Mouse (Mus musculus) forebrain, embryonic 14.5 days (tissue): Measurements from ENCODE around the gene Bcas1. TPM values are rescaled to one million over a fixed set of nuclear protein-coding genes. Genes with fewer than 3 reads are reported as not detected.

ENCODE experiments used
- ATAC-seq: fragments of 200-750 bp; cut with Nextera tagmentation; 2 replicates; pipeline ENCODE4 v1.8.0; 2017; ENCODE audit warnings: mild to moderate bottlenecking, moderate library complexity
- DNase-seq: peaks from one replicate; pipeline ENCODE4 v3.0.0-alpha.2; 2015; ENCODE audit warnings: low spot score
- H3K27ac ChIP-seq: fragments of 300-500 bp; sonication (generic); 2 replicates; pipeline ENCODE4 v1.5.1; 2014; ENCODE audit warnings: low read depth, mild to moderate bottlenecking, control low read depth, low read length, moderate library complexity
- H3K27me3 ChIP-seq: fragments of 300-500 bp; sonication (generic); replicated peaks from 2 replicates; pipeline ENCODE4 v1.6.1; 2014; ENCODE audit warnings: low read length, control low read depth, mixed read lengths; ENCODE audit not compliant: control insufficient read depth, insufficient read depth
- H3K36me3 ChIP-seq: fragments of 300-500 bp; sonication (generic); 2 replicates; pipeline ENCODE4 v1.6.1; 2014; ENCODE audit warnings: low read length, control low read depth; ENCODE audit not compliant: control insufficient read depth, insufficient read depth
- H3K4me1 ChIP-seq: fragments of 300-500 bp; sonication (generic); 2 replicates; pipeline ENCODE4 v1.6.1; 2014; ENCODE audit warnings: antibody characterized with exemption, low read length, control low read depth; ENCODE audit not compliant: control insufficient read depth, insufficient read depth
- H3K4me2 ChIP-seq: fragments of 300-500 bp; sonication (generic); 2 replicates; pipeline ENCODE4 v1.6.1; 2014; ENCODE audit warnings: mild to moderate bottlenecking, control low read depth, low read length
- H3K4me3 ChIP-seq: fragments of 300-500 bp; sonication (generic); 2 replicates; pipeline ENCODE4 v1.5.1; 2014; ENCODE audit warnings: low read depth, low read length, control low read depth
- H3K9ac ChIP-seq: fragments of 300-500 bp; sonication (generic); 2 replicates; pipeline ENCODE4 v1.6.1; 2014; ENCODE audit warnings: mild to moderate bottlenecking, low read length, control low read depth, moderate library complexity
- H3K9me3 ChIP-seq: fragments of 300-500 bp; sonication (generic); replicated peaks from 2 replicates; pipeline ENCODE4 v1.6.1; 2016; ENCODE audit warnings: low read length, control low read depth, mixed read lengths; ENCODE audit not compliant: control insufficient read depth
- WGBS: fragments of 180-500 bp; shearing (Covaris S2); extraction: QIAGEN DNeasy Blood & Tissue Kit; methylation state at CpG from one replicate; pipeline ENCODE4 v1.1.7; 2014; 5-methylcytosine and 5-hydroxymethylcytosine counted together
- polyA plus RNA-seq: library from polyadenylated mRNA; unstranded; fragments of >200 nt; fragmentation: Nextera tagmentation; extraction: Ambion mirVana; gene quantifications from 2 replicates; pipeline ENCODE4 v1.2.1, GENCODE M21; 2014

Gene Bcas1
- polyA plus RNA-seq, 1 experiment from 2014 or later: 1.4 TPM

GRCm38 (mm10) chr2:170384770-170385169, 42.9 kb downstream of the Bcas1 start:
- no peak overlapping the region for H3K9ac ChIP-seq
- no peaks in the 10 kb centered on the region for H3K27me3 ChIP-seq
- no peak overlapping the region for H3K4me2 ChIP-seq
- no peaks in the 10 kb centered on the region for H3K4me1 ChIP-seq
- DNase-seq (no peak), ATAC-seq (no peak)
- no peaks in the 10 kb centered on the region for H3K9me3 ChIP-seq
- no peaks in the 10 kb centered on the region for H3K36me3 ChIP-seq
- no peak overlapping the region for H3K27ac ChIP-seq
- no peak overlapping the region for H3K4me3 ChIP-seq
- 85% methylated on average over 1 of the region's 1 CpGs for WGBS

DNA sequence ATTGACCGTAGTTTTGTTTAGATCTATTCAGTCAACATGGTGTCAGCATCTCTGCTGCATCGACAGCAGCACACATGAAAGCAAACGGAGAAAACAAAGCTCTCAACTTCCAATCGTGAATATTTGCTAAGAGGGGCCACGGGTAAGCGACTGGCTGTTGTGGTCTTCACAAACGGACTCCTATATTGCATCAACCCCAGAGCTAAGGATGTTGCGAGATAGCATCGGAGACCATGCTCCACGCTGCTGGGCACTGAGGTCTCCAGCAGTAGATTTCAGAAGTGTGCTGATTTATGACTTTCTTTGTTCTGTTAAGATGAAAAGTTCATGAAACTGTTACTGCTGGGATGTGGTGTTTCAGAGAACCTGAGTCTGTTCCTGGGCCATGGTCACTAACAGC, 54.3 kb downstream of the Bcas1 start:
- Histone ChIP-seq H3K9ac (no peak overlapping the region), H3K36me3 (no peaks in the 10 kb centered on the region), H3K9me3 (no peaks in the 10 kb centered on the region), H3K27me3 (no peaks in the 10 kb centered on the region), H3K4me3 (no peak overlapping the region), H3K4me2 (no peak overlapping the region), H3K27ac (no peak overlapping the region), H3K4me1 (no peaks in the 10 kb centered on the region)
- whole genome bisulfite sequencing: 93% methylated on average over 10 of the region's 10 CpGs
- DNase-seq (no peak), ATAC-seq (no peak)

DNA sequence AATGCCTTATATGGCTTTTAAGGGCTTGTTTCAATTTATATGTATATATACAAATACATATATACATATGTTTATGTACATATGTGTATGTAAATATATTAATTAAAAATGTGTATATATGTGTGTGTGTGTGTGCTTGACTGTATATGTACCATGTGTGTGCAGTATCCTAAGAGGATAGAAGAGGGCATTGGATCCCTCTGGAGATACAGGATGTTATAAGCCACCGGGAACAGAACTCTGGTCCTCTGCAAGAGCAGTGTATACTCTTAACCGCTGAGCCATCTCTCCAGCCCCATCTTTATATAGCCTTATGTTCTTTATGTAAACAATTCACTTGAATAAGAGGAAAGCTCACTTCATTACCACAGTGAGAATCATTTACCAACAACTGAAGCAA, 62.0 kb downstream of the Bcas1 start:
- 93% methylated on average over 2 of the region's 2 CpGs for WGBS
- no peaks in the 10 kb centered on the region for H3K36me3 ChIP-seq
- no peaks in the 10 kb centered on the region for H3K4me1 ChIP-seq
- no peaks in the 10 kb centered on the region for H3K27me3 ChIP-seq
- no peak overlapping the region for H3K4me2 ChIP-seq
- no peak overlapping the region for H3K9ac ChIP-seq
- no peaks in the 10 kb centered on the region for H3K9me3 ChIP-seq
- no peak for ATAC-seq
- no peak overlapping the region for H3K27ac ChIP-seq
- no peak overlapping the region for H3K4me3 ChIP-seq
- no peak for DNase-seq

DNA sequence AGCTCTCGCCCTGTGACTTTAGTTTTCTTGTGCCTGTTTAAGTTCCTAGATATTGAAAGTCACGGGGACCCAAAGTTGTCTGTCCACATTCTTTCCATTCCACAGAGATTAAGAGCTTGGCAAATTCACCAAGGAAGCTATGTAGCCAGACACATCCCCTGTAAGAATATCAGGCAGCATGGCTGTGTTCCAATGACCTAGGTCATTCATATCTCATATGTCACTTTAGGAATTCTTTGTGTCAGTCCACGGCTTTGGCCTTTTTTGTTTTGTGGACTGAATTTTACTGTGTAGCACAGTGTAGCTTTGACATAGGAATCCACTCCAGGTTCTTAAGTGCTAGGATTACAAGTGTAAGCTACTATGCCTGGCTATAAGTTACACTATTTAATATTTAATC, 62.4 kb downstream of the Bcas1 start:
- no peak for DNase-seq
- H3K4me1 ChIP-seq: no peaks in the 10 kb centered on the region
- no peak overlapping the region for H3K27ac ChIP-seq
- no peak overlapping the region for H3K9ac ChIP-seq
- no peak overlapping the region for H3K4me3 ChIP-seq
- H3K36me3 ChIP-seq: no peaks in the 10 kb centered on the region
- no peaks in the 10 kb centered on the region for H3K9me3 ChIP-seq
- no peak overlapping the region for H3K4me2 ChIP-seq
- no peaks in the 10 kb centered on the region for H3K27me3 ChIP-seq
- WGBS: 85% methylated on average over 3 of the region's 3 CpGs
- no peak for ATAC-seq

- DNase-seq (no peak), ATAC-seq (no peak)
- WGBS: 61% methylated on average over 16 of the region's 16 CpGs
These were observed 70.8 kb downstream of the Bcas1 start for GRCm38 (mm10) chr2:170356667-170357374.

DNA sequence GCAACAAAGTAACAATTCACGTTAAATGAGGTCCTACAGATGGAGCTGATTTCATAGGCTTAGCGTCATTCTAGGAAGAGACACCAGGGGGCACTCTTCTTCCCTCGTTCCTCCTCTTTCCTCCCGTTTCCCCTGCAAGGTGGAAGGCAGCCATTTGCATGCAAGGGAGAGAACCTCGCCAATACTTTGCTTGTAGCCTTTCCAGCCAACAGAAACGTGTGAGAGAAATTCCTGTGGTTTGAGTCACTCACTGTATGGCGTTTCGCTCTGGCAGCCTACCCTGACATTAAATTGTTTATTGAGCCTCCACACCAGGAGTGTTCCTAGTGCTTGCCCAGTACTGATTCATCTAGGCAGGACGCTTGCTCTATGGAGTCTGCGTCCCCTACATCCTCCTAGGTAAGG, 72.7 kb downstream of the Bcas1 start:
- H3K36me3 ChIP-seq: no peaks in the 10 kb centered on the region
- 19% methylated on average over 10 of the region's 10 CpGs for WGBS
- H3K4me1 ChIP-seq: no peaks in the 10 kb centered on the region
- no peak overlapping the region; the same call in 1 of the 2 replicates for H3K27ac ChIP-seq
- H3K9ac ChIP-seq: no peak overlapping the region
- H3K4me2 ChIP-seq: peak overlapping the region; percentile 38
- no peak overlapping the region for H3K4me3 ChIP-seq
- no peaks in the 10 kb centered on the region for H3K27me3 ChIP-seq
- no peaks in the 10 kb centered on the region for H3K9me3 ChIP-seq
- DNase-seq (peak; percentile 93), ATAC-seq (no peak)

More at GRCm38 (mm10) chr2:170356667-170357374, 70.8 kb downstream of the Bcas1 start:
- no peaks in the 10 kb centered on the region for H3K27me3 ChIP-seq
- no peaks in the 10 kb centered on the region for H3K36me3 ChIP-seq
- H3K9me3 ChIP-seq: no peaks in the 10 kb centered on the region
- H3K27ac ChIP-seq: no peak overlapping the region
- H3K4me3 ChIP-seq: no peak overlapping the region
- no peak overlapping the region for H3K4me2 ChIP-seq
- no peak overlapping the region for H3K9ac ChIP-seq
- H3K4me1 ChIP-seq: no peaks in the 10 kb centered on the region

- H3K27ac ChIP-seq: no peak overlapping the region
- H3K4me1 ChIP-seq: no peaks in the 10 kb centered on the region
- H3K9me3 ChIP-seq: no peaks in the 10 kb centered on the region
- no peaks in the 10 kb centered on the region for H3K36me3 ChIP-seq
- H3K4me2 ChIP-seq: no peak overlapping the region
- ATAC-seq (no peak), DNase-seq (no peak)
- H3K4me3 ChIP-seq: no peak overlapping the region
- H3K27me3 ChIP-seq: no peaks in the 10 kb centered on the region
- H3K9ac ChIP-seq: no peak overlapping the region
- WGBS: 94% methylated on average over 4 of the region's 4 CpGs
These were observed 75.4 kb downstream of the Bcas1 start for GRCm38 (mm10) chr2:170352273-170352672.

- Histone ChIP-seq H3K4me3 (no peak overlapping the region), H3K27me3 (no peaks in the 10 kb centered on the region), H3K9me3 (no peaks in the 10 kb centered on the region), H3K4me1 (no peaks in the 10 kb centered on the region), H3K9ac (no peak overlapping the region), H3K4me2 (no peak overlapping the region), H3K27ac (no peak overlapping the region), H3K36me3 (no peaks in the 10 kb centered on the region)
- DNase-seq (no peak), ATAC-seq (no peak)
- WGBS: 87% methylated on average over 6 of the region's 6 CpGs
These were observed 75.8 kb downstream of the Bcas1 start for GRCm38 (mm10) chr2:170351847-170352246.

DNA sequence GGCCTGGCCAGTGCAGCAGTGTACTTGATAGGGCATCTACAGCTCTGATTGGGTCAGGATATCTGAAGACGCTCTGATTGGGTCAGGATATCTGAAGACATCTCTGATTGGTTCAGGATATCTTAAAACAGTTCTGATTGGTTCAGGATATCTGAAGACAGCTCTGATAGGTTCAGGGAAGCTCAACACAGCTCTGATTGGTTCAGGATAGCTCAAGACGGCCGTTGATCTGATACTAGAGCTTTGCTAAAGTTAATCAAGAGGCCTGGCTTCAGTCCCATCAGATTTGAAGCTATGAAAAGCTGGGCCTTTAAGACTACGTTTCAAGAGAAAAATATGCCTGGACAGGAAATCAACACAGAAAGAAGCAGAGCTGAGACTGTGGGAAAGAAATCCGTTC, 77.9 kb downstream of the Bcas1 start:
- 85% methylated on average over 5 of the region's 5 CpGs for WGBS
- ATAC-seq: no peak
- no peaks in the 10 kb centered on the region for H3K27me3 ChIP-seq

More for the DNA sequence above, 77.9 kb downstream of the Bcas1 start:
- no peaks in the 10 kb centered on the region for H3K36me3 ChIP-seq
- DNase-seq: no peak
- no peak overlapping the region for H3K4me2 ChIP-seq
- H3K9ac ChIP-seq: no peak overlapping the region
- H3K4me3 ChIP-seq: no peak overlapping the region
- no peaks in the 10 kb centered on the region for H3K9me3 ChIP-seq
- H3K27ac ChIP-seq: no peak overlapping the region
- peaks cover 5% of the 10 kb centered on the region for H3K4me1 ChIP-seq
